Mouse (Mus musculus): Measurements from ENCODE around the gene E330017A01Rik. TPM values are rescaled to one million over a fixed set of nuclear protein-coding genes. Genes with fewer than 3 reads are reported as not detected.

Gene E330017A01Rik
- polyA plus RNA-seq, 1 experiment from 2014 or later = not detected

DNA sequence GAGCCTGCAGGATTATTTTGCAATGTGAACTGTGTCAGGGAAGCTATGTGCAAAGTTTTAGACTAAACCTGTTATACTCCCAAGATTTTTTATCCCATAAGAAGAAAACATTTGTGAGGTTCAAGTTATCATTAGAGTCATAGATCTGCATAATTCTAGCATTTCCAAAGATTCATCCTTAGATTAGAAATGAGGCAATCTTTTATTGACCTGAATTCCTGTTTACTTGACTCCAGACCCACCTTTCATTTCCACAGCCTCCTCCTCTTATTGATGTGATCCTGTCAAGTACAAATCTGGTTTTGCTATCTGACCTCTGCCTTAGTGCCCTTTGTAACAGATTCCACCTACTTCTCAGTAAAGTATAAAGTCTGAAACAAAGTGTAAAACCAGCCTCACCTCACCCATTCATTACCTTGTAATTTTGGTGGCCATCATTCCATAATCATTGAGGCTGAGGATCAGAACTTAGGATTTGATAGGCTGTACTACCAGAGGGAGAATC lies 23.8 kb upstream of the E330017A01Rik start:
- Histone ChIP-seq H3K4me3 (replicated peaks) (peak overlapping the region; percentile 43), H3K36me3 (no peaks in the 10 kb centered on the region), H3K4me1 (replicated peaks) (peaks cover 100% of the 10 kb centered on the region), H3K27ac (peak overlapping the region; percentile 99), H3K27me3 (no peaks in the 10 kb centered on the region), H3K4me2 (peak overlapping the region; percentile 70), H3K9ac (peak overlapping the region; percentile 74), H3K9me3 (replicated peaks) (no peaks in the 10 kb centered on the region)
- ATAC-seq (ENCODE audit: low read depth) (no peak), DNase-seq (no peak)

GRCm38 (mm10) chr16:58661826-58662225 lies 23.3 kb upstream of the E330017A01Rik start:
- peak overlapping the region; percentile 74 for H3K9ac ChIP-seq
- peak; percentile 94 for ATAC-seq (ENCODE audit: low read depth)
- WGBS (ENCODE audit: insufficient replicate concordance) = 16% methylated on average over 5 of the region's 5 CpGs
- H3K36me3 ChIP-seq = no peaks in the 10 kb centered on the region
- H3K4me3 ChIP-seq (replicated peaks) = peak overlapping the region; percentile 43
- DNase-seq = peak; percentile 78
- peaks cover 98% of the 10 kb centered on the region for H3K4me1 ChIP-seq (replicated peaks)
- no peaks in the 10 kb centered on the region for H3K9me3 ChIP-seq (replicated peaks)
- peak overlapping the region; percentile 99 for H3K27ac ChIP-seq
- no peaks in the 10 kb centered on the region for H3K27me3 ChIP-seq
- H3K4me2 ChIP-seq = peak overlapping the region; percentile 70

DNA sequence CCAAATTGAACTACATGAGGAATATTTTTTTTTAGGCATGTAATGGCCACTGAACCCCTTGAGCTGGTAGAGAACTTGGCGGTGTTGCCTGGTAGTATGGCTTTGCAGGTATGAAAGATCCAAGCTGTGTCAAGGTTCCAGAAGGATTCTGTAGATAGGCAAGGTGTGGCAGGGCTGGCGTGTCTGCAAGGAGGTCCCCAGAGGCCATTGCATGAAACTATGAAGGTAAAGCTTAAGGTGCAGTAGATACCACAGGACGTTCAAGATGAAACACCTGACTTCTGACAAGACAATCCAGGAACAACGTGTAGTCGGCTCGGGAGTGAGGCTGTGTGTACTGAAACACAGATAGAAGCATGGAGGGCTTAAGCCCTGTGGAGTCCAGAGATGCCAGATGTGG lies 20.1 kb upstream of the E330017A01Rik start:
- peak; percentile 63 for DNase-seq
- Histone ChIP-seq H3K4me3 (replicated peaks) (peak overlapping the region; percentile 18; the same call in 1 of the 2 replicates), H3K9ac (peak overlapping the region; percentile 61), H3K27ac (peak overlapping the region; percentile 99), H3K4me1 (replicated peaks) (peaks cover 73% of the 10 kb centered on the region), H3K36me3 (no peaks in the 10 kb centered on the region), H3K9me3 (replicated peaks) (no peaks in the 10 kb centered on the region), H3K4me2 (peak overlapping the region; percentile 57), H3K27me3 (no peaks in the 10 kb centered on the region)
- 46% methylated on average over 6 of the region's 6 CpGs for WGBS (ENCODE audit: insufficient replicate concordance)
- ATAC-seq (ENCODE audit: low read depth) = peak; percentile 72

- peak overlapping the region; percentile 75 for H3K27ac ChIP-seq
- H3K9me3 ChIP-seq (replicated peaks) = no peaks in the 10 kb centered on the region
- DNase-seq (no peak), ATAC-seq (ENCODE audit: low read depth) (no peak)
- H3K4me3 ChIP-seq (replicated peaks) = no peak overlapping the region
- no peak overlapping the region for H3K4me2 ChIP-seq
- no peaks in the 10 kb centered on the region for H3K27me3 ChIP-seq
- 89% methylated on average over 4 of the region's 4 CpGs for WGBS (ENCODE audit: insufficient replicate concordance)
- H3K9ac ChIP-seq = no peak overlapping the region
- H3K36me3 ChIP-seq = no peaks in the 10 kb centered on the region
- H3K4me1 ChIP-seq (replicated peaks) = peaks cover 51% of the 10 kb centered on the region
These were observed 18.0 kb upstream of the E330017A01Rik start for GRCm38 (mm10) chr16:58656526-58656925.

DNA sequence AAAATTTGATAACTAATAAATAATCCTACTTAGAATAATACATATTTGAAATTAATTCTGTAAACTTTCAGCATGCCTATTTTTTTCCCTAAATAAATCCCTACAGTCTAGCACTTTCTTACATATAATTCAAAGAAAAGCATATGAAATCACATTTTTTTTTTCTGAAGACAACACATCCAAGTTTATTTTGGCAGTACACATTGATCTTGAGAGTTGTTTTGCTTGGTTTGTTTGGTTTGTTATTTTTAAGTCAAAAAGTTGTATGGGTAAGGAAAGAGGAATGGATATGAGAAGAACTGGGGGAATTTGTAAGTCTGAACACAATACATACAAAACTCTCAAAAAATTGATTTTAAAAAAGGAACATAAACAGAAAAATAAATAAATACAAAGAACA lies 17.2 kb upstream of the E330017A01Rik start:
- Histone ChIP-seq H3K4me3 (replicated peaks) (no peak overlapping the region), H3K27me3 (no peaks in the 10 kb centered on the region), H3K9me3 (replicated peaks) (no peaks in the 10 kb centered on the region), H3K4me2 (no peak overlapping the region), H3K36me3 (no peaks in the 10 kb centered on the region), H3K4me1 (replicated peaks) (peaks cover 44% of the 10 kb centered on the region), H3K27ac (no peak overlapping the region), H3K9ac (no peak overlapping the region)
- no peak for ATAC-seq (ENCODE audit: low read depth)
- DNase-seq = no peak

- Histone ChIP-seq H3K4me2 (no peak overlapping the region), H3K9me3 (replicated peaks) (no peaks in the 10 kb centered on the region), H3K27ac (no peak overlapping the region), H3K9ac (no peak overlapping the region), H3K4me3 (replicated peaks) (no peak overlapping the region), H3K36me3 (no peaks in the 10 kb centered on the region), H3K4me1 (replicated peaks) (peaks cover 3% of the 10 kb centered on the region; the same call in 1 of the 2 replicates), H3K27me3 (no peaks in the 10 kb centered on the region)
- WGBS (ENCODE audit: insufficient replicate concordance) = 92% methylated on average over 10 of the region's 10 CpGs
- DNase-seq (no peak), ATAC-seq (ENCODE audit: low read depth) (no peak)
These were observed 11.4 kb upstream of the E330017A01Rik start for GRCm38 (mm10) chr16:58649979-58650378.

GRCm38 (mm10) chr16:58638016-58638415 lies 523 bp downstream of the E330017A01Rik start:
- no peak for ATAC-seq (ENCODE audit: low read depth)
- no peak overlapping the region for H3K4me2 ChIP-seq
- H3K36me3 ChIP-seq = no peaks in the 10 kb centered on the region
- DNase-seq = no peak
- no peaks in the 10 kb centered on the region for H3K9me3 ChIP-seq (replicated peaks)
- peak overlapping the region; percentile 60 for H3K27ac ChIP-seq
- H3K9ac ChIP-seq = peak overlapping the region; percentile 42; the same call in 1 of the 2 replicates
- no peak overlapping the region for H3K4me3 ChIP-seq (replicated peaks)
- H3K27me3 ChIP-seq = no peaks in the 10 kb centered on the region
- WGBS (ENCODE audit: insufficient replicate concordance) = 70% methylated on average over 7 of the region's 7 CpGs
- H3K4me1 ChIP-seq (replicated peaks) = peaks cover 19% of the 10 kb centered on the region

- ATAC-seq (ENCODE audit: low read depth) (peak; percentile 86), DNase-seq (peak; percentile 37)
- Histone ChIP-seq H3K9ac (peak overlapping the region; percentile 42), H3K9me3 (replicated peaks) (no peaks in the 10 kb centered on the region), H3K4me1 (replicated peaks) (peaks cover 19% of the 10 kb centered on the region), H3K4me3 (replicated peaks) (no peak overlapping the region), H3K27ac (peak overlapping the region; percentile 60), H3K36me3 (no peaks in the 10 kb centered on the region), H3K27me3 (no peaks in the 10 kb centered on the region), H3K4me2 (peak overlapping the region; percentile 19; the same call in 1 of the 2 replicates)
- WGBS (ENCODE audit: insufficient replicate concordance) = 17% methylated on average over 4 of the region's 4 CpGs
These were observed 1.1 kb downstream of the E330017A01Rik start for GRCm38 (mm10) chr16:58637448-58637847.

DNA sequence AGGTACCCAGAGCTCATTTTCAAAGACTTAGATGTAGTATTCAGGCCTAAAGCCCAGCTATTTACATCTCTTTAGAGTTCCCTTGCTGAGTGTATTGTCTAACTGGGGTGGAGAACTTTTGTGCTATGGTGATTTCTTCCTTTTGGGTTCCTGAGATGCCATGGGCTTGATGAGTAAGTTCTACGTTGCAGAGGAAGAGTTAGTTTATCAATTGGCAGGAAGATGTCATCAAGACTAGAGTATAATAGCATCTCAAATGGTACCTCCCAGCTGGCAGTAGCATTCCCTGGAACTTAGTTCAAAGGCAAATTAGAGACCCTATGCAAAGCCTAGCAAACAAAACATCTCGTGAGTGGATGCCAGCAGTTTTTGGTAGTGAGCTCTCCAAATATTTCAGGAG lies 2.7 kb downstream of the E330017A01Rik start:
- Histone ChIP-seq H3K4me2 (no peak overlapping the region), H3K4me3 (replicated peaks) (no peak overlapping the region), H3K36me3 (no peaks in the 10 kb centered on the region), H3K9ac (no peak overlapping the region), H3K27me3 (no peaks in the 10 kb centered on the region), H3K27ac (no peak overlapping the region), H3K4me1 (replicated peaks) (peaks cover 19% of the 10 kb centered on the region), H3K9me3 (replicated peaks) (no peaks in the 10 kb centered on the region)
- ATAC-seq (ENCODE audit: low read depth) (no peak), DNase-seq (no peak)
- 67% methylated on average over 2 of the region's 2 CpGs for WGBS (ENCODE audit: insufficient replicate concordance)

- H3K9me3 ChIP-seq (replicated peaks) = no peaks in the 10 kb centered on the region
- H3K27me3 ChIP-seq = no peaks in the 10 kb centered on the region
- H3K9ac ChIP-seq = 0 out of 2 replicates have a peak overlapping the region, but pooled peaks have one; percentile 12
- no peak overlapping the region for H3K4me3 ChIP-seq (replicated peaks)
- no peaks in the 10 kb centered on the region for H3K36me3 ChIP-seq
- no peak for DNase-seq
- H3K4me2 ChIP-seq = no peak overlapping the region
- WGBS (ENCODE audit: insufficient replicate concordance) = 52% methylated on average over 2 of the region's 2 CpGs
- ATAC-seq (ENCODE audit: low read depth) = peak; percentile 67
- peaks cover 41% of the 10 kb centered on the region for H3K4me1 ChIP-seq (replicated peaks)
- H3K27ac ChIP-seq = peak overlapping the region; percentile 76
These were observed 8.8 kb downstream of the E330017A01Rik start for GRCm38 (mm10) chr16:58629736-58630135.

DNA sequence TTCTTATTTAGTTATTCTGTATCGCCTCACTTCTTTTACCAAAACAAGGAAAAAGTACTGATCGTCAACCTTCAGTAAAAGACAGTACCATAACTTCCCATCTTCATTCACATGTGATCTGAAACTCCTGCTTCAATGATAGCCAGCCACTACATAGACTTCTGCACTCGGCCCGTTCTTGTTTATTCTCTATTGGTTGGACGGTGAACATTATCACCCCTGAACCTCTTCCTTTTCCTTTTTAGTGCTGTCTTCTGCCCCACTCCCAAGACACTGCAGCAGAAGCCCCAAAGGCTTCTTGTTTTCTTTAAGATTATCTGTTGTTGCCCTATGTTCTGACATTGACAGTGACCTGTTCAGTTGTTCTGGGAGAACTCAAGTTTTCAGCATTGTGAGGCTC lies 9.6 kb downstream of the E330017A01Rik start:
- peak overlapping the region; percentile 30; the same call in 1 of the 2 replicates for H3K9ac ChIP-seq
- H3K4me3 ChIP-seq (replicated peaks) = no peak overlapping the region
- H3K4me2 ChIP-seq = no peak overlapping the region
- H3K27me3 ChIP-seq = no peaks in the 10 kb centered on the region
- peaks cover 41% of the 10 kb centered on the region for H3K4me1 ChIP-seq (replicated peaks)
- WGBS (ENCODE audit: insufficient replicate concordance) = 51% methylated on average over 5 of the region's 5 CpGs
- peak; percentile 52; the same call in 1 of the 2 replicates for ATAC-seq (ENCODE audit: low read depth)
- H3K27ac ChIP-seq = peak overlapping the region; percentile 76
- no peak for DNase-seq
- H3K9me3 ChIP-seq (replicated peaks) = no peaks in the 10 kb centered on the region
- no peaks in the 10 kb centered on the region for H3K36me3 ChIP-seq

DNA sequence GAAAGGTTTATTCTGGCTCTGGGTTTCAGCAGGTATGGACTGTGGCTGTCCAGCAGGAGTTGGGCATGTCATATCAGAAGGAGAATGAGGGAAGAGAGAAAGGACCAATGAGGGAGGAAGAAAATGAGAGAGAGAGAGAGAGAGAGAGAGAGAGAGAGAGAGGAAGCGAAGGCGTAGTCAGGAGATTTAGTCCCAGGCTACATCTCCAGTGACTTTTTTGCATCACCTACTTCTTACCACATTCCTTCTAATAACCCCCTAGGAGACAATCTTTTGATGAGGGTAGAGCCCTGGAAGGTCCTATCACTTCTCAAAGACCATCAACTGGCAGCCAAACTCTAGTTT lies 10.2 kb downstream of the E330017A01Rik start:
- Histone ChIP-seq H3K9me3 (replicated peaks) (no peaks in the 10 kb centered on the region), H3K27ac (peak overlapping the region; percentile 76), H3K4me2 (no peak overlapping the region), H3K9ac (peak overlapping the region; percentile 30), H3K4me1 (replicated peaks) (peaks cover 41% of the 10 kb centered on the region), H3K4me3 (replicated peaks) (no peak overlapping the region), H3K36me3 (no peaks in the 10 kb centered on the region), H3K27me3 (no peaks in the 10 kb centered on the region)
- no peak for DNase-seq
- no peak for ATAC-seq (ENCODE audit: low read depth)
- WGBS (ENCODE audit: insufficient replicate concordance) = 86% methylated on average over 2 of the region's 2 CpGs

Measured in liver, embryonic 13.5 days (tissue).